Mouse (Mus musculus): ENCODE measurements around the gene Spata22. TPM values are rescaled to one million over a fixed set of nuclear protein-coding genes. Genes with fewer than 3 reads are reported as not detected.
A peak's percentile ranks its signal among the peaks of the same experiment; 100 is the strongest.
"Not testable (repeated sequence)": the region's sequence is repeated elsewhere in the genome, so short reads cannot be mapped to it uniquely, and the experiment has no call there.

Spata22 gene
- polyA plus RNA-seq (2015; fragmentation: Nextera tagmentation; extraction: Ambion mirVana) = not detected in 2 replicates

GRCm38 (mm10) chr11:73329442-73329841, at the start of gene Spata22, which contains the start of the genes Aspa and Gm49340:
Gene Spata22 (plus strand): TSS chr11:73329741.
Gene Aspa (minus strand): TSS chr11:73329596.
Gene Gm49340 (plus strand): TSS chr11:73329741.
- H3K36me3 ChIP-seq = no peaks in the 10 kb centered on the region
- H3K27ac ChIP-seq = no peak within 1 kb of the TSS
- no peaks in the 10 kb centered on the region; the same call in 1 of the 2 replicates for H3K4me1 ChIP-seq
- H3K9ac ChIP-seq = no peak within 1 kb of the TSS
- no peaks in the 10 kb centered on the region for H3K27me3 ChIP-seq
- no peak within 1 kb of the TSS for H3K4me3 ChIP-seq
- ATAC-seq (ENCODE audit: insufficient number of reproducible peaks, insufficient read depth, low FRiP score, low TSS enrichment, low read depth) = no peak
- H3K4me2 ChIP-seq = no peak within 1 kb of the TSS
- 84% methylated on average over 27 of the region's 27 CpGs for WGBS
- H3K9me3 ChIP-seq = no peaks in the 10 kb centered on the region

GRCm38 (mm10) chr11:73280710-73281109, 48.8 kb upstream of the Spata22 start:
- Histone ChIP-seq H3K27ac (no peak overlapping the region), H3K9ac (no peak overlapping the region), H3K4me1 (peaks cover 6% of the 10 kb centered on the region; the same call in 1 of the 2 replicates), H3K36me3 (no peaks in the 10 kb centered on the region), H3K9me3 (no peaks in the 10 kb centered on the region), H3K27me3 (no peaks in the 10 kb centered on the region), H3K4me2 (no peak overlapping the region), H3K4me3 (no peak overlapping the region)
- ATAC-seq (ENCODE audit: insufficient number of reproducible peaks, insufficient read depth, low FRiP score, low TSS enrichment, low read depth) = no peak
- WGBS = 36% methylated on average over 5 of the region's 5 CpGs

- H3K4me3 ChIP-seq = peak overlapping the region; percentile 34
- peak overlapping the region; percentile 61 for H3K9ac ChIP-seq
- 4% methylated on average over 16 of the region's 16 CpGs for WGBS
- no peaks in the 10 kb centered on the region for H3K27me3 ChIP-seq
- peaks cover 6% of the 10 kb centered on the region; the same call in 1 of the 2 replicates for H3K4me1 ChIP-seq
- peak; percentile 61 for ATAC-seq (ENCODE audit: insufficient number of reproducible peaks, insufficient read depth, low FRiP score, low TSS enrichment, low read depth)
- peak overlapping the region; percentile 60 for H3K4me2 ChIP-seq
- no peaks in the 10 kb centered on the region for H3K9me3 ChIP-seq
- no peak overlapping the region for H3K27ac ChIP-seq
- H3K36me3 ChIP-seq = no peaks in the 10 kb centered on the region
Observed at GRCm38 (mm10) chr11:73281528-73282027, 48.0 kb upstream of the Spata22 start.

GRCm38 (mm10) chr11:73283369-73283768, 46.2 kb upstream of the Spata22 start:
- Histone ChIP-seq H3K36me3 (no peaks in the 10 kb centered on the region), H3K4me1 (peaks cover 6% of the 10 kb centered on the region; the same call in 1 of the 2 replicates), H3K9me3 (no peaks in the 10 kb centered on the region), H3K27me3 (no peaks in the 10 kb centered on the region), H3K4me2 (no peak overlapping the region), H3K27ac (no peak overlapping the region), H3K4me3 (no peak overlapping the region), H3K9ac (no peak overlapping the region)
- 69% methylated on average over 9 of the region's 9 CpGs for WGBS
- ATAC-seq (ENCODE audit: insufficient number of reproducible peaks, insufficient read depth, low FRiP score, low TSS enrichment, low read depth) = no peak

- no peak overlapping the region for H3K27ac ChIP-seq
- WGBS = 47% methylated on average over 1 of the region's 1 CpGs
Observed at GRCm38 (mm10) chr11:73283926-73284325, 45.6 kb upstream of the Spata22 start.

GRCm38 (mm10) chr11:73284351-73284750, 45.2 kb upstream of the Spata22 start:
- Histone ChIP-seq H3K9me3 (no peaks in the 10 kb centered on the region), H3K27ac (no peak overlapping the region), H3K27me3 (no peaks in the 10 kb centered on the region), H3K4me1 (peaks cover 6% of the 10 kb centered on the region; the same call in 1 of the 2 replicates), H3K36me3 (no peaks in the 10 kb centered on the region), H3K9ac (no peak overlapping the region), H3K4me2 (no peak overlapping the region), H3K4me3 (no peak overlapping the region)
- ATAC-seq (ENCODE audit: insufficient number of reproducible peaks, insufficient read depth, low FRiP score, low TSS enrichment, low read depth) = no peak

More at GRCm38 (mm10) chr11:73283926-73284325, 45.6 kb upstream of the Spata22 start:
- Histone ChIP-seq H3K4me1 (peaks cover 6% of the 10 kb centered on the region; the same call in 1 of the 2 replicates), H3K36me3 (no peaks in the 10 kb centered on the region), H3K4me2 (no peak overlapping the region), H3K27me3 (no peaks in the 10 kb centered on the region), H3K9me3 (no peaks in the 10 kb centered on the region), H3K9ac (no peak overlapping the region), H3K4me3 (no peak overlapping the region)
- ATAC-seq (ENCODE audit: insufficient number of reproducible peaks, insufficient read depth, low FRiP score, low TSS enrichment, low read depth) = no peak

GRCm38 (mm10) chr11:73289621-73290020, 39.9 kb upstream of the Spata22 start:
- Histone ChIP-seq H3K27ac (no peak overlapping the region), H3K4me3 (no peak overlapping the region), H3K9me3 (no peaks in the 10 kb centered on the region), H3K36me3 (no peaks in the 10 kb centered on the region), H3K4me1 (no peaks in the 10 kb centered on the region), H3K27me3 (no peaks in the 10 kb centered on the region), H3K4me2 (no peak overlapping the region), H3K9ac (no peak overlapping the region)
- 77% methylated on average over 1 of the region's 1 CpGs for WGBS
- no peak for ATAC-seq (ENCODE audit: insufficient number of reproducible peaks, insufficient read depth, low FRiP score, low TSS enrichment, low read depth)

- Histone ChIP-seq H3K4me1 (no peaks in the 10 kb centered on the region), H3K27me3 (no peaks in the 10 kb centered on the region), H3K9me3 (no peaks in the 10 kb centered on the region), H3K4me2 (no peak overlapping the region), H3K9ac (no peak overlapping the region), H3K27ac (no peak overlapping the region), H3K4me3 (no peak overlapping the region), H3K36me3 (no peaks in the 10 kb centered on the region)
- WGBS = 27% methylated on average over 2 of the region's 2 CpGs
- no peak for ATAC-seq (ENCODE audit: insufficient number of reproducible peaks, insufficient read depth, low FRiP score, low TSS enrichment, low read depth)
Observed at GRCm38 (mm10) chr11:73303123-73303522, 26.4 kb upstream of the Spata22 start.

- no peaks in the 10 kb centered on the region for H3K27me3 ChIP-seq
- no peaks in the 10 kb centered on the region for H3K36me3 ChIP-seq
- H3K4me2 ChIP-seq = no peak overlapping the region
- H3K27ac ChIP-seq = no peak overlapping the region
- no peak for ATAC-seq (ENCODE audit: insufficient number of reproducible peaks, insufficient read depth, low FRiP score, low TSS enrichment, low read depth)
- H3K4me3 ChIP-seq = no peak overlapping the region
- no peaks in the 10 kb centered on the region for H3K4me1 ChIP-seq
- WGBS = 40% methylated on average over 3 of the region's 3 CpGs
- H3K9ac ChIP-seq = no peak overlapping the region
- no peaks in the 10 kb centered on the region for H3K9me3 ChIP-seq
Observed at GRCm38 (mm10) chr11:73315961-73316360, 13.6 kb upstream of the Spata22 start.

GRCm38 (mm10) chr11:73318581-73318980, 11.0 kb upstream of the Spata22 start:
- ATAC-seq (ENCODE audit: insufficient number of reproducible peaks, insufficient read depth, low FRiP score, low TSS enrichment, low read depth); H3K4me2 ChIP-seq; H3K4me3 ChIP-seq; H3K27me3 ChIP-seq; H3K36me3 ChIP-seq; H3K4me1 ChIP-seq; H3K9me3 ChIP-seq; H3K27ac ChIP-seq; H3K9ac ChIP-seq: not testable (repeated sequence)
- WGBS = 78% methylated on average over 2 of the region's 2 CpGs

- not testable (repeated sequence) for ATAC-seq (ENCODE audit: insufficient number of reproducible peaks, insufficient read depth, low FRiP score, low TSS enrichment, low read depth); H3K36me3 ChIP-seq; H3K4me2 ChIP-seq; H3K9me3 ChIP-seq; H3K27me3 ChIP-seq; H3K27ac ChIP-seq; H3K9ac ChIP-seq; H3K4me1 ChIP-seq; H3K4me3 ChIP-seq
- WGBS = 88% methylated on average over 13 of the region's 13 CpGs
Observed at GRCm38 (mm10) chr11:73321064-73321463, 8.5 kb upstream of the Spata22 start.

GRCm38 (mm10) chr11:73323906-73324830, 5.4 kb upstream of the Spata22 start:
- no peak for ATAC-seq (ENCODE audit: insufficient number of reproducible peaks, insufficient read depth, low FRiP score, low TSS enrichment, low read depth)
- Histone ChIP-seq H3K4me1 (no peaks in the 10 kb centered on the region; the same call in 1 of the 2 replicates), H3K27me3 (no peaks in the 10 kb centered on the region), H3K9ac (no peak overlapping the region), H3K9me3 (no peaks in the 10 kb centered on the region), H3K4me2 (no peak overlapping the region), H3K27ac (no peak overlapping the region), H3K4me3 (no peak overlapping the region), H3K36me3 (no peaks in the 10 kb centered on the region)
- WGBS = 64% methylated on average over 9 of the region's 9 CpGs
